Mouse (Mus musculus) heart, postnatal 0 days (tissue): Measurements from ENCODE around the gene Atxn1. TPM values are rescaled to one million over a fixed set of nuclear protein-coding genes. Genes with fewer than 3 reads are reported as not detected.

Source experiments
- ATAC-seq: fragments of 200-750 bp; cut with Nextera tagmentation; 2 replicates; pipeline ENCODE4 v1.8.0; 2017; ENCODE audit warnings: low read depth, moderate number of reproducible peaks, moderate library complexity; ENCODE audit not compliant: insufficient read depth
- DNase-seq: peaks from one replicate; pipeline ENCODE4 v3.0.0-alpha.2; 2016; ENCODE audit warnings: low spot score
- H3K27ac ChIP-seq: fragments of 300-500 bp; sonication (generic); 2 replicates; pipeline ENCODE4 v1.5.1; 2014; ENCODE audit warnings: low read depth, mild to moderate bottlenecking
- H3K27me3 ChIP-seq: fragments of 300-500 bp; sonication (generic); 2 replicates; pipeline ENCODE4 v1.6.1; 2014; ENCODE audit warnings: low read length, mixed read lengths; ENCODE audit not compliant: control insufficient read depth, insufficient read depth
- H3K36me3 ChIP-seq: fragments of 300-500 bp; sonication (generic); replicated peaks from 2 replicates; pipeline ENCODE4 v1.6.1; 2014; ENCODE audit warnings: low read length, mixed read lengths; ENCODE audit not compliant: control insufficient read depth, insufficient read depth
- H3K4me1 ChIP-seq: fragments of 300-500 bp; sonication (generic); 2 replicates; pipeline ENCODE4 v1.6.1; 2014; ENCODE audit warnings: antibody characterized with exemption; ENCODE audit not compliant: control insufficient read depth, insufficient read depth
- H3K4me2 ChIP-seq: fragments of 300-500 bp; sonication (generic); 2 replicates; pipeline ENCODE4 v1.6.1; 2014; ENCODE audit warnings: low read depth, mild to moderate bottlenecking, low read length, moderate library complexity
- H3K4me3 ChIP-seq: fragments of 300-500 bp; sonication (generic); 2 replicates; pipeline ENCODE4 v1.5.1; 2014; ENCODE audit warnings: low read depth, low read length
- H3K9ac ChIP-seq: fragments of 300-500 bp; sonication (generic); replicated peaks from 2 replicates; pipeline ENCODE4 v1.6.1; 2014; ENCODE audit warnings: low read depth, low read length, mixed read lengths
- H3K9me3 ChIP-seq: fragments of 300-500 bp; sonication (generic); replicated peaks from 2 replicates; pipeline ENCODE4 v1.6.1; 2016; ENCODE audit warnings: low read length; ENCODE audit not compliant: control insufficient read depth
- CTCF ChIP-seq: IDR thresholded peaks from 2 replicates; pipeline ENCODE4 v1.5.1; 2016; ENCODE audit warnings: antibody characterized with exemption, control low read depth, low read depth
- EP300 ChIP-seq: IDR thresholded peaks from 2 replicates; pipeline ENCODE4 v1.6.1; 2016; ENCODE audit warnings: antibody characterized with exemption, low read depth
- WGBS: fragments of 180-500 bp; shearing (Covaris S2); extraction: QIAGEN DNeasy Blood & Tissue Kit; methylation state at CpG from one replicate; pipeline ENCODE4 v1.1.7; 2014; 5-methylcytosine and 5-hydroxymethylcytosine counted together
- polyA plus RNA-seq: library from polyadenylated mRNA; unstranded; fragments of >200 nt; fragmentation: Nextera tagmentation; extraction: Ambion mirVana; gene quantifications from 2 replicates; pipeline ENCODE4 v1.2.1, GENCODE M21; 2015
- total RNA-seq: library from RNA; depleted of rRNA; stranded (reverse); fragments of >200 nt; gene quantifications from 2 replicates; pipeline ENCODE4 v1.2.3, GENCODE M21; 2014; ENCODE audit warnings: low replicate concordance

The Atxn1 gene
- total and polyA plus RNA-seq, 2 experiments from 2014 or later = 10.3 to 15.0 TPM

DNA sequence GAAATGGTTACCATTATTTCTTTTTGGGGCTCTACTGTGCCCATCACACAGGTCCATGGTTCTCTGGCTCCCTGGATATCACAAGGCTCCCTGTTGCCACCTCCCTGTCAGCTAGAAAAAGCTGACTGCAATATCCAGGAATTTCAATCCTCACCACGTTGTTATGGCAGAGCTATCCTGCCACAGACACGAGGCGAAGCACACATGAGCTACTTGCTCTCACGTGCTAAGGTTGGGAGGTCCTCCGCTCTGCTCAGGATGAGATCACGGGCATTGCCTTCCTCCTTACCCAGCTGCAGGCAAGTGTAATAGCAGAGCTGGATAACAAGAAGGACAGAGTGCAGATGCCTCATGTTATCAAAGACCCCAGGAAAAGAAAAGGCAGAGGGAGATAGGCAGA is 232.2 kb downstream of the Atxn1 start:
- TF ChIP-seq EP300 (0 out of 2 replicates have a peak, but pooled peaks have one; percentile 28), CTCF (no peak)
- peak; percentile 64 for DNase-seq
- H3K4me3 ChIP-seq = no peak overlapping the region
- H3K27ac ChIP-seq = 0 out of 2 replicates have a peak overlapping the region, but pooled peaks have one; percentile 7
- no peaks in the 10 kb centered on the region for H3K27me3 ChIP-seq
- peak; percentile 72 for ATAC-seq
- no peak overlapping the region for H3K9ac ChIP-seq
- 25% methylated on average over 6 of the region's 6 CpGs for WGBS
- H3K4me1 ChIP-seq = peaks cover 9% of the 10 kb centered on the region; the same call in 1 of the 2 replicates
- peaks cover 12% of the 10 kb centered on the region for H3K36me3 ChIP-seq
- no peaks in the 10 kb centered on the region for H3K9me3 ChIP-seq
- H3K4me2 ChIP-seq = no peak overlapping the region

DNA sequence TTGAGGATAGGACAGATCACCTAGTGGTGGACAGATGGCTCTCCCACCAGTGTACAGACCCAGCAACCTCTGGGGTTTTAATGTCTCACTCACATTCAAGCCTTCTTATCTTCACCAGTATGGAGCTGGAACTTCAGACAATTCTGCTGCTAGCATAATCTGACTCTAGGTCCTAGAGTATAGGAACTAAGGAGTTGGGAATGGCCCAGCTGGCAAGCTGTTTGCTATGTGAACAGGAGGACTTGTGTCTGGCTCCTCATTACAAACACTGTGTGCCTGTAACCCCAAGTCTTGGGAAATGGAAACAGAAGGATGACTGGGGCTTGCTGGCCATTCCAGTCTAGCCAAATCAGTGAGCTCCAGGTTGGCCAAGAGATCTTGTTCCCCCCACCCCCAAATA is 237.9 kb downstream of the Atxn1 start:
- no peaks in the 10 kb centered on the region for H3K27me3 ChIP-seq
- H3K9me3 ChIP-seq = no peaks in the 10 kb centered on the region
- ATAC-seq = no peak
- peaks cover 24% of the 10 kb centered on the region; the same call in 1 of the 2 replicates for H3K4me1 ChIP-seq
- H3K9ac ChIP-seq = no peak overlapping the region
- no peak for TF ChIP-seq EP300
- no peak for TF ChIP-seq CTCF
- no peak overlapping the region for H3K27ac ChIP-seq
- DNase-seq = no peak
- H3K4me2 ChIP-seq = no peak overlapping the region
- no peak overlapping the region for H3K4me3 ChIP-seq
- H3K36me3 ChIP-seq = no peaks in the 10 kb centered on the region

DNA sequence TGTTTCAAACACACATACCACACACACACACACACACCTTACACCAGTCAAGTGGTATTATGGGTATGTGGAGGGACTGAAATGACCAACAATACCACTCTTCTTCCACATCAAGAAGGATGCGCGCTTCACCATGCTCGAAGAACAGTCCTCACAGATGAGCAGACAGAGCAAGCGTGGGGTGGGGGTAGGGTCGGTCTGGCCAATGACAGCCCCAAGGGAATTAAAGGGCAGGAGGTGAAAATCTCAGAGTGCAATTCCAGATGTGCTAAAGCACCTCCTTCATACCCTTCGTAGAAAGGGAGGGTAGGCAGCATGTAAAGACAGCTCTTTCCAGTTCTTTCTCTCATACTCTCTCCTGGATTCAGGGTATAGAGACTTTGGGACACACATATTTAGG is 238.6 kb downstream of the Atxn1 start:
- Histone ChIP-seq H3K4me3 (no peak overlapping the region), H3K9ac (no peak overlapping the region), H3K4me1 (peaks cover 30% of the 10 kb centered on the region), H3K4me2 (no peak overlapping the region), H3K36me3 (no peaks in the 10 kb centered on the region), H3K27ac (no peak overlapping the region), H3K27me3 (no peaks in the 10 kb centered on the region), H3K9me3 (no peaks in the 10 kb centered on the region)
- no peak for TF ChIP-seq EP300
- TF ChIP-seq CTCF = no peak
- 67% methylated on average over 6 of the region's 6 CpGs for WGBS
- ATAC-seq = no peak
- DNase-seq = no peak

DNA sequence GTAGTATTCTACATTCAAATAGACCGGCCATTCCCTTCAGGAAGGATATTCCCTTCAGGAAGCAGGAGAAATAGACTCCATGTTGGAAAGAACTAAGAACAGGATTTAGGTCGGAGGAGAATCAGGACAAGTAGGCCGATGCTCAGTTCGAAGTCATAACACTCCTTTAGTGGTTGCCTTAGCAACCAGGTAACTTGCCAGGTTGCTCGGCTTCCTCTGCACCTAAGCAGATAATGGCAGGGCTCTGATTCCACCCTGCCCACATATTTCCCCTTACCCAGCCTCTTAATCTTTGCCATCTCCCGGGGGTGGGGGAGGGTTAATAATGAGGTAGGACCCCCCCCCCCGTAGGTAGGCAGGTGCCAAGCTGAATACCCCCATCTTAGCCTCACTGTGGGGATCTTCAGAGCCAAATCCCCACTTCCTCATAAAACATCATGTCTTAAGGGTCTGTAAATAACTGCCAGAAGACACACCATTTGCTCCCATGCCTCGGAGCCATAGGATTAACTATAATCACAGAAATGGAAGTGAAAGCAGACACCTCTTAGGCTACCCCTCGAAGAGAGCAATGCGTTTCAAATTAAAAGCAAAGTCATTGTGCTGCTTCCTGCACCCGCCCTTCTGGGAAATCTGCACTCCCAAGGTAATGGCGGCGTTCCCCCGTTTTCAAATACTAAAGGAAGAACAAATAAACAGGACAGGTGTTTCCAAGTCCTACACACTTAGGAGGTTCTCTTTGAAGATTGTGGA is 240.1 kb downstream of the Atxn1 start:
- no peak overlapping the region for H3K27ac ChIP-seq
- no peak for ATAC-seq

DNA sequence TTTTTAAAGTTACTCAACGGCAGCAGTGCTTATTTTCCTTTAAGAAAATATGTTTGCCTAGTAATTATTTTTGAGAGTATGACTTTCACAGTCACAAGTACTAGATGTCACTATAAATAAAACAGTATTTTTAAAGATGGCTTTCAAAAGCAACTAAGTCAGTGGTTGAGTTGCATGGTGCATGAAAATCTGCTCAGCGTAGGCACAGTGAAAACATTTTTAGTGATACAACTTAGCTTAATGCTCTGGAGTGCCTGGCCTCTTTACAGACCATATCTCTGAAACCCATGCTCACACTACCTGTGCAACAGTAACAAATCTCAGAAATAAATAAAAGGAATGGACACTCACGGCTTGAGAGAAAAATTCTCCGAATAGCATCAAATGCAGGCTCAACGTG is 241.9 kb downstream of the Atxn1 start:
- DNase-seq = no peak
- Histone ChIP-seq H3K36me3 (no peaks in the 10 kb centered on the region), H3K4me1 (peaks cover 23% of the 10 kb centered on the region), H3K4me3 (no peak overlapping the region), H3K27ac (no peak overlapping the region), H3K4me2 (no peak overlapping the region), H3K9me3 (no peaks in the 10 kb centered on the region), H3K9ac (no peak overlapping the region), H3K27me3 (no peaks in the 10 kb centered on the region)
- ATAC-seq = no peak
- TF ChIP-seq CTCF (no peak), EP300 (no peak)
- WGBS = 75% methylated on average over 5 of the region's 5 CpGs

More for the DNA sequence above, 240.1 kb downstream of the Atxn1 start:
- no peak overlapping the region for H3K4me3 ChIP-seq
- no peaks in the 10 kb centered on the region for H3K36me3 ChIP-seq
- no peak for TF ChIP-seq EP300
- no peak for TF ChIP-seq CTCF
- DNase-seq = no peak
- no peaks in the 10 kb centered on the region for H3K9me3 ChIP-seq
- H3K9ac ChIP-seq = no peak overlapping the region
- H3K4me2 ChIP-seq = no peak overlapping the region
- no peaks in the 10 kb centered on the region for H3K27me3 ChIP-seq
- peaks cover 24% of the 10 kb centered on the region for H3K4me1 ChIP-seq
- 76% methylated on average over 14 of the region's 14 CpGs for WGBS

DNA sequence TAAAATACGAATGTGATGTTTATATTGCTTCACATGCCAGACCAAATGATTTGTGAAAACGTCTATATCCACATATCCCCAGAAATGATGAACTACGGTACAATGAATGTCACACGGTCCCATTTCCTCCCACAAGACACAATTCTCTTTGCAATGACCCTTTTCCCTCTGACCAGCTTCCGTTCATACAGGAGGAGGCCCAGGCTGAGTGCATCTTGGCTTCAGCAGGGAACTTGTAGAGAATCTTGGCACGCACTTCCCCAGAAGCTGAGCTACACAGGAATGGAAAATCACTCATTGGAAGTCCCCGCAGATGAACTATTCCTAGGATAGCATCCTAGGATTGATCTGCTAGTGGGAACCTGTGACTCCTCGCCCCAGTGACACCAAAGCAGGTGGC is 243.2 kb downstream of the Atxn1 start:
- no peak overlapping the region for H3K9ac ChIP-seq
- ATAC-seq (peak; percentile 47), DNase-seq (peak; percentile 74)
- no peak for TF ChIP-seq EP300
- TF ChIP-seq CTCF = no peak
- WGBS = 48% methylated on average over 8 of the region's 8 CpGs
- no peak overlapping the region for H3K4me2 ChIP-seq
- peak overlapping the region; percentile 69 for H3K27ac ChIP-seq
- H3K9me3 ChIP-seq = no peaks in the 10 kb centered on the region
- no peaks in the 10 kb centered on the region for H3K27me3 ChIP-seq
- peaks cover 16% of the 10 kb centered on the region for H3K4me1 ChIP-seq
- H3K4me3 ChIP-seq = no peak overlapping the region
- no peaks in the 10 kb centered on the region for H3K36me3 ChIP-seq
